Mouse (Mus musculus) midbrain, embryonic 11.5 days (tissue): Measurements from ENCODE around the gene Rab8b. TPM values are rescaled to one million over a fixed set of nuclear protein-coding genes. Genes with fewer than 3 reads are reported as not detected.
"Not testable (repeated sequence)": the region's sequence is repeated elsewhere in the genome, so short reads cannot be mapped to it uniquely, and the experiment has no call there.

Experiments
- ATAC-seq: fragments of 200-750 bp; cut with Nextera tagmentation; 2 replicates; pipeline ENCODE4 v1.8.0; 2017; ENCODE audit warnings: moderate TSS enrichment, moderate library complexity; ENCODE audit not compliant: low FRiP score
- DNase-seq: peaks from one replicate; pipeline ENCODE4 v3.0.0; 2015; ENCODE audit warnings: low spot score; ENCODE audit errors: missing footprints
- H3K27ac ChIP-seq: fragments of 300-500 bp; sonication (generic); 2 replicates; pipeline ENCODE4 v1.5.1; 2014; ENCODE audit warnings: low read depth, low read length
- H3K27me3 ChIP-seq: fragments of 300-500 bp; sonication (generic); 2 replicates; pipeline ENCODE4 v1.6.1; 2014; ENCODE audit warnings: mild to moderate bottlenecking, low read length, moderate library complexity, mixed read lengths; ENCODE audit not compliant: control insufficient read depth, insufficient read depth
- H3K36me3 ChIP-seq: fragments of 300-500 bp; sonication (generic); 2 replicates; pipeline ENCODE4 v1.6.1; 2014; ENCODE audit warnings: mild to moderate bottlenecking, low read length, moderate library complexity, mixed read lengths; ENCODE audit not compliant: control insufficient read depth, insufficient read depth
- H3K4me1 ChIP-seq: fragments of 300-500 bp; sonication (generic); 2 replicates; pipeline ENCODE4 v1.6.1; 2014; ENCODE audit warnings: low read length; ENCODE audit not compliant: control insufficient read depth, insufficient read depth
- H3K4me2 ChIP-seq: fragments of 300-500 bp; sonication (generic); 2 replicates; pipeline ENCODE4 v1.6.1; 2014; ENCODE audit warnings: mild to moderate bottlenecking, moderate library complexity
- H3K4me3 ChIP-seq: fragments of 300-500 bp; sonication (generic); 2 replicates; pipeline ENCODE4 v1.5.1; 2014; ENCODE audit warnings: low read depth, low read length
- H3K9ac ChIP-seq: fragments of 300-500 bp; sonication (generic); 2 replicates; pipeline ENCODE4 v1.6.1; 2014; ENCODE audit warnings: low read length
- H3K9me3 ChIP-seq: fragments of 300-500 bp; sonication (generic); 2 replicates; pipeline ENCODE4 v1.6.1; 2016; ENCODE audit warnings: low read length; ENCODE audit not compliant: control insufficient read depth
- WGBS: fragments of 180-500 bp; shearing (Covaris S2); extraction: QIAGEN DNeasy Blood & Tissue Kit; methylation state at CpG from one replicate; pipeline ENCODE4 v1.1.7; 2014; 5-methylcytosine and 5-hydroxymethylcytosine counted together
- polyA plus RNA-seq: library from polyadenylated mRNA; unstranded; fragments of >200 nt; fragmentation: Nextera tagmentation; extraction: Ambion mirVana; gene quantifications from 2 replicates; pipeline ENCODE4 v1.2.1, GENCODE M21; 2014

The Rab8b gene
- polyA plus RNA-seq, 1 experiment from 2014 or later, result 29.5 TPM

DNA sequence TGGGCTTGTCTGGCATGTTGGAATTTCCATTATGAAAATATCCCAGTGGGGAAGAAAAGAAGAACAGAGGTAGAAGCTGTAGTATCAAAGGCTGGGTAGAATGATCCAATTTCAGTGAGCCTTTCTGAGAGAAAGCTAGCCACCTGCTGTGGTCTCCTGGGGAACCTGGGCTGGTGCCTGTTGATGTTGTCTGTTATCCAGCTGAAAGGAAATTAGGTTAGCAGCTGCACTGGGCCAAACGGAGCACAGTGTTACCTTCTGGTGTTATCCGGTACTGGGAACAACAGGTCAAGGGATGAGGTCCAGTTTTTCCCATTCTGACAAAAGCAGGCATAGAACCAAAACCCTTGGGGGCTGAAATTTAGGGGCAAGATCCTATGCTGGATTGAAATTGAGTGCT is 106.1 kb downstream of the Rab8b start:
- no peaks in the 10 kb centered on the region for H3K9me3 ChIP-seq
- H3K4me1 ChIP-seq, result peaks cover 2% of the 10 kb centered on the region; the same call in 1 of the 2 replicates
- no peak overlapping the region for H3K27ac ChIP-seq
- 16% methylated on average over 2 of the region's 2 CpGs for WGBS
- DNase-seq, result no peak
- no peaks in the 10 kb centered on the region for H3K27me3 ChIP-seq
- no peak overlapping the region for H3K4me3 ChIP-seq
- H3K36me3 ChIP-seq, result no peaks in the 10 kb centered on the region
- no peak for ATAC-seq
- no peak overlapping the region for H3K9ac ChIP-seq
- H3K4me2 ChIP-seq, result no peak overlapping the region

DNA sequence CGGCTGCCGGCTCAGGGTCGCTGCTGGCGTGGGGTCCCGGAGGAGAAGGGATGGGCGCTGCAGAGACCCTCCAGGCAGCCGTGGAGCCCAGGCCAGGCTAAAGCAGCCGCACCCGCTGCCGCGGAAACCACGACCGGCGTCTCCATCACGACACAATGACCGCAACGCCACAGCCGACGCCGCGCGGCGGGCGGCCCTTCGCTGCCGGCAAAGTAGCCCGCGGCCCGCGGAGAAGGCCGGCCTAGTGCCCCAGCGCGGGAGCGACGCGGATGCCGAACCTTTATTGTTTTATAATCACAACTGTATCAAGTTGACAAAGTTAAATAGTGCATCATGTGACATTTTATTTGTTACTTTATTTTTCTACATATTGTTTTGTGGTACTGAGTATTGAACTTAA is 113.5 kb downstream of the Rab8b start:
- under 1% methylated on average over 27 of the region's 37 CpGs for WGBS
- Histone ChIP-seq H3K4me3 (peak overlapping the region; percentile 22; the same call in 1 of the 2 replicates), H3K4me2 (peak overlapping the region; percentile 40), H3K9ac (peak overlapping the region; percentile 49)
- H3K36me3 ChIP-seq, H3K27me3 ChIP-seq, H3K27ac ChIP-seq, H3K9me3 ChIP-seq, ATAC-seq, H3K4me1 ChIP-seq: not testable (repeated sequence)
- DNase-seq, result peak; percentile 95

GRCm38 (mm10) chr9:66801947-66802346 is 117.5 kb downstream of the Rab8b start:
- Histone ChIP-seq H3K27ac (no peak overlapping the region), H3K27me3 (peaks cover 5% of the 10 kb centered on the region; the same call in 1 of the 2 replicates), H3K4me3 (no peak overlapping the region), H3K9ac (no peak overlapping the region), H3K9me3 (no peaks in the 10 kb centered on the region), H3K36me3 (no peaks in the 10 kb centered on the region), H3K4me2 (no peak overlapping the region), H3K4me1 (no peaks in the 10 kb centered on the region)
- DNase-seq (no peak), ATAC-seq (no peak)
- 55% methylated on average over 12 of the region's 12 CpGs for WGBS

DNA sequence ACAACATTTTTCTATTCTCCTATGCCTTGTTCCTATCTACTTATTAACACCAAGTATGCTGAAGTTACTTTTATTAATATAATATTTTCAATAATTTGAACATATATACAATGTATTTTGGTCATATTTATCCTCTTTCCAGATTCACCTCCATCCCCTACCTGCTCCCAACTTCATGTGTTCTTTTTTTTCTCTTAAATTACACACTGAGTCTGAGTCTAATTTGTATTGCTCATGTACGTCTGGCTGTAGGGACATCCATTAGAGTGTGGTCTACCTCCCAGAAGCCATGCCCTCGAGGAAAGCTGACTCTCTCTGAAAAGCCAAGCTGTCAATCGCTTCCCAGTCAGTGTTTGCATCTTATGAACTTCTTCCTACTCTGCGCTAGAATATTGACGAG is 122.7 kb downstream of the Rab8b start, which contains the start of gene Gm10647:
TSS of gene Gm10647 (plus strand) at position 301 of the 400 bp plus-strand sequence.
- 85% methylated on average over 5 of the region's 5 CpGs for WGBS
- Histone ChIP-seq H3K4me2 (peak within 1 kb of the TSS; percentile 88), H3K9me3 (no peaks in the 10 kb centered on the region), H3K27me3 (no peaks in the 10 kb centered on the region), H3K27ac (no peak within 1 kb of the TSS), H3K36me3 (no peaks in the 10 kb centered on the region), H3K9ac (peak within 1 kb of the TSS; percentile 90), H3K4me3 (peak within 1 kb of the TSS; percentile 61), H3K4me1 (peaks cover 5% of the 10 kb centered on the region)
- ATAC-seq, result no peak
- no peak for DNase-seq

DNA sequence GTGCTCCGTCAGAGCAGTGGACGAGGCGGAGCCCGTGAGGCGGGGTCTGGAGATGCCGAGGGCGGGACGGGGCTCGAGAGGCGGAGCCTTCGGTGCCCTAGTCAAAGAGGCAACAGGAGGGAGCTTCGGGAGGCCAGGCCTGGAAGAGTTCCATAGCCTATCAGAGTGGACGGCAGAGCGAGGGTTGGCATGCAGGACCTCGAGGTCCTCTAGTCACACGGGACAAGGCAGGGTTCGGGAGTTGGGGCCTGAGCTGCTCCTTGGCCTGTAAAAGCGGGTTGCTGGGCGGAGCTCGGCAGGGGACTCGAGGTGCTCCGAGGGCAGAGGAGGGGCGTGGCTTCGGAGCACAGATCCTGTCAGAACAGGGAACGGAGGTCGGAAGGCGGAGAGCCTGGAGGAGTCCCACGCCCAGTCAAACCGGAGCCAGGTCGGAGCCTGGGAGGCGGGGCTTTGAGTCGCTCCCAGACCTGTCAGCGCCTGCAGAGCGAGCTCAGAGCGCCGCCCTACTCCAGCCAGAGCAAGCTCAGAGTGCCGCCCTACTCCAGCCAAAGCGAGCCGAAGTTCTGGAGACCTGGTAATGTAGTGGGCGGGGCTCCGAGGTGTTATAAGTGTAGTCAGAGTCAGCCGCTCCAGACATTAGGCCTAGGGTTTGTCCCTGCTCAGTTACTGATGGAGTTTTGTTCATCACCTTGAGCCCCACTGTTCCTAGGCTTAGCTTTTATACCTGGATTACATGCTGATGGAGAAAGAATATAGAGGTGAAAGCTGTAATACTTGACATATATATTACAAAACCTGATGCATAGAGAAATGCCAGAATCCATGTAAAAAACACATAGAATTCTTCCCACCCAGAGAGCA is 123.8 kb downstream of the Rab8b start, which contains the start of gene Aph1b:
TSS of gene Aph1b (minus strand) at position 27 of the 861 bp plus-strand sequence.
- Histone ChIP-seq H3K4me1 (peaks cover 5% of the 10 kb centered on the region), H3K9me3 (no peaks in the 10 kb centered on the region), H3K9ac (peak within 1 kb of the TSS; percentile 90), H3K4me3 (peak within 1 kb of the TSS; percentile 61), H3K27ac (peak within 1 kb of the TSS; percentile 84), H3K36me3 (no peaks in the 10 kb centered on the region), H3K4me2 (peak within 1 kb of the TSS; percentile 88), H3K27me3 (no peaks in the 10 kb centered on the region)
- WGBS, result under 1% methylated on average over 42 of the region's 42 CpGs
- ATAC-seq, result peak; percentile 99
- peak; percentile 99 for DNase-seq

DNA sequence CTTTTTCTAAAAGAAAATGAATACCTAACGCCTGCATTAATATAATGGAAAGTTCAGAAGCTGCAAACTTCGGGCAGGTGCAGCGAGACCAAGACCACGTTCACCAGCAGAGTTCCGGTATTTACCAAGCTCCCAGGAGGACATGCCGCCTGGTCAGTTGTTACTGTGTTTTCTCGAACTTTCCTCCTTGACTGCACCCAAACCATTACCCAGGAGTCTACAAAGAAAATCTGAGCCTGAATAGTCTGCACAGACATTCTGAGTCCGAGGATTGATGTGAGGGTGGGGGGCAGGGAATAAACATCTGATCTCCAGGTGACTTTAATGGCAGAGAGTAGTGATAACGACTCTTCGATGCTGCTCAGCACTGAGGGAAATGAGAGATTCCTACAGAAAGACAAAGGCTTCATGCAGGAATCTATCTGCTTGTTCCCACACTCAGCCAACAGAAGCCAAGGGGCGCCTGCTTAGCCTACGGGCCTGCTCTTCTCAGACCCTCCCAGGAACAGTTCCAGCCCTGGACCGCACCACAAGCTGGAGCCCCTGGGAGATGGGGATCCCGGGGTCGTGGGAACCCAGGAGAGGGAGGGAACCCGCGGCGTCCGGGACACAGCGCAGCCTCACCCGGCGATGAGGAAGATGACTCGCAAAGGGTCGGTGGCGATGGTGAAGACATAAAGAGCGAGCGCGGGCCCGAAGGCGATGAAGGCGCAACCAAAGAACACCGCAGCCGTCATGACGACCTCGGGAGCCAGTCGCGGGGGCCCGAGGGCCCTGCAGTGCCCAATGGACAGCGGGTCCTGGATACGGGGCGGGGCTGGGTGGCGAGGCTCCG is 124.6 kb downstream of the Rab8b start:
- Histone ChIP-seq H3K9ac (peak overlapping the region; percentile 90), H3K27ac (peak overlapping the region; percentile 84), H3K4me2 (peak overlapping the region; percentile 88), H3K4me1 (peaks cover 5% of the 10 kb centered on the region), H3K4me3 (peak overlapping the region; percentile 61), H3K36me3 (0 out of 2 replicates have a peak, but pooled peaks cover 2% of the 10 kb centered on the region), H3K9me3 (no peaks in the 10 kb centered on the region), H3K27me3 (no peaks in the 10 kb centered on the region)
- no peak for DNase-seq
- WGBS, result 2% methylated on average over 43 of the region's 43 CpGs
- ATAC-seq, result peak; percentile 71

Other genes starting within 250 kb of the Rab8b start
- gene Car12, start 206.0 kb downstream of the Rab8b start, polyA plus RNA-seq, result 0.51 and 0.66 TPM in 2 replicates
- gene Aph1b, start 124.2 kb downstream of the Rab8b start, polyA plus RNA-seq, result 17.7 and 18.0 TPM in 2 replicates
- 0.21 and 0.25 TPM in 2 replicates for gene Gm10647, start 122.6 kb downstream of the Rab8b start, polyA plus RNA-seq
- 1.5 and 1.7 TPM in 2 replicates for gene Aph1c, start 85.0 kb downstream of the Rab8b start, polyA plus RNA-seq
- gene Rps27l, start 26.4 kb upstream of the Rab8b start, polyA plus RNA-seq, result 612 and 702 TPM in 2 replicates
- 11.7 and 12.6 TPM in 2 replicates for gene Lactb, start 55.8 kb upstream of the Rab8b start, polyA plus RNA-seq
- 298 and 333 TPM in 2 replicates for gene Tpm1, start 129.7 kb upstream of the Rab8b start, polyA plus RNA-seq